Mouse (Mus musculus) limb, embryonic 14.5 days (tissue): ENCODE data around the gene Cpeb3. TPM values are rescaled to one million over a fixed set of nuclear protein-coding genes. Genes with fewer than 3 reads are reported as not detected.

Experiments used
- ATAC-seq: fragments of 200-750 bp; cut with Nextera tagmentation; 2 replicates; pipeline ENCODE4 v1.8.0; 2017; ENCODE audit warnings: low read depth, moderate number of reproducible peaks, moderate TSS enrichment; ENCODE audit not compliant: low FRiP score
- DNase-seq: peaks from one replicate; pipeline ENCODE4 v3.0.0-alpha.2; 2015; ENCODE audit warnings: low spot score
- H3K27ac ChIP-seq: fragments of 300-500 bp; sonication (generic); replicated peaks from 2 replicates; pipeline ENCODE4 v1.5.1; 2014; ENCODE audit warnings: low read depth, mild to moderate bottlenecking, low read length, moderate library complexity, mixed read lengths
- H3K27me3 ChIP-seq: fragments of 300-500 bp; sonication (generic); 2 replicates; pipeline ENCODE4 v1.6.1; 2014; ENCODE audit warnings: low read length, mixed read lengths; ENCODE audit not compliant: control insufficient read depth, insufficient read depth
- H3K36me3 ChIP-seq: fragments of 300-500 bp; sonication (generic); 2 replicates; pipeline ENCODE4 v1.6.1; 2014; ENCODE audit warnings: mild to moderate bottlenecking, low read length, moderate library complexity, mixed read lengths; ENCODE audit not compliant: control insufficient read depth, insufficient read depth
- H3K4me1 ChIP-seq: fragments of 300-500 bp; sonication (generic); 2 replicates; pipeline ENCODE4 v1.6.1; 2014; ENCODE audit warnings: antibody characterized with exemption, low read length, mixed read lengths; ENCODE audit not compliant: control insufficient read depth, insufficient read depth
- H3K4me2 ChIP-seq: fragments of 300-500 bp; sonication (generic); replicated peaks from 2 replicates; pipeline ENCODE4 v1.6.1; 2014; ENCODE audit warnings: low read depth, mild to moderate bottlenecking, low read length, moderate library complexity; ENCODE audit not compliant: severe bottlenecking
- H3K4me3 ChIP-seq: fragments of 300-500 bp; sonication (generic); replicated peaks from 2 replicates; pipeline ENCODE4 v1.5.1; 2014; ENCODE audit warnings: low read length
- H3K9ac ChIP-seq: fragments of 300-500 bp; sonication (generic); 2 replicates; pipeline ENCODE4 v1.6.1; 2014; ENCODE audit warnings: mild to moderate bottlenecking, low read depth, low read length, moderate library complexity; ENCODE audit not compliant: severe bottlenecking
- H3K9me3 ChIP-seq: fragments of 300-500 bp; sonication (generic); 2 replicates; pipeline ENCODE4 v1.6.1; 2016; ENCODE audit warnings: low read length; ENCODE audit not compliant: control insufficient read depth
- POLR2A ChIP-seq: fragments of 200-500 bp; IDR thresholded peaks from 2 replicates; pipeline ENCODE4 v1.8.0; 2012; ENCODE audit warnings: inconsistent platforms, mild to moderate bottlenecking, moderate library complexity, borderline replicate concordance; ENCODE audit not compliant: insufficient read depth, insufficient read length; ENCODE audit errors: extremely low read depth
- WGBS: fragments of 180-500 bp; shearing (Covaris S2); extraction: QIAGEN DNeasy Blood & Tissue Kit; methylation state at CpG from one replicate; pipeline ENCODE4 v1.1.7; 2014; 5-methylcytosine and 5-hydroxymethylcytosine counted together
- polyA plus RNA-seq, 2 experiments: library from polyadenylated mRNA; depleted of rRNA in 1 of 2; stranded (reverse) in 1 of 2; unstranded in 1 of 2; fragments of >200 nt; fragmentation: Nextera tagmentation in 1 of 2; extraction: Ambion mirVana in 1 of 2; gene quantifications; 2 replicates each; pipeline versions ENCODE4 v1.2.1 to v1.2.3; 2012 to 2014

Gene Cpeb3
- polyA plus RNA-seq, 2 experiments = 1.4 to 1.6 TPM

- ATAC-seq (no peak), DNase-seq (no peak)
- H3K4me1 ChIP-seq = peaks cover 6% of the 10 kb centered on the region; the same call in 1 of the 2 replicates
- H3K36me3 ChIP-seq = no peaks in the 10 kb centered on the region
- no peaks in the 10 kb centered on the region for H3K27me3 ChIP-seq
- H3K4me2 ChIP-seq = no peak overlapping the region
- H3K4me3 ChIP-seq = no peak overlapping the region
- no peaks in the 10 kb centered on the region for H3K9me3 ChIP-seq
- no peak overlapping the region for H3K9ac ChIP-seq
- TF ChIP-seq POLR2A = no peak
- no peak overlapping the region for H3K27ac ChIP-seq
- WGBS = 61% methylated on average over 7 of the region's 7 CpGs
Observed at GRCm38 (mm10) chr19:37075690-37076089, 132.7 kb downstream of the Cpeb3 start.

- H3K36me3 ChIP-seq = no peaks in the 10 kb centered on the region
- H3K9ac ChIP-seq = no peak overlapping the region
- H3K27ac ChIP-seq = no peak overlapping the region
- ATAC-seq = no peak
- no peaks in the 10 kb centered on the region for H3K27me3 ChIP-seq
- no peak for TF ChIP-seq POLR2A
- no peak overlapping the region for H3K4me2 ChIP-seq
- no peak overlapping the region for H3K4me3 ChIP-seq
- 65% methylated on average over 5 of the region's 5 CpGs for WGBS
- no peaks in the 10 kb centered on the region for H3K9me3 ChIP-seq
- no peak for DNase-seq
- H3K4me1 ChIP-seq = peaks cover 6% of the 10 kb centered on the region; the same call in 1 of the 2 replicates
Observed at GRCm38 (mm10) chr19:37074726-37075125, 133.7 kb downstream of the Cpeb3 start.

- Histone ChIP-seq H3K4me1 (peaks cover 6% of the 10 kb centered on the region; the same call in 1 of the 2 replicates), H3K9ac (no peak overlapping the region), H3K9me3 (no peaks in the 10 kb centered on the region), H3K36me3 (no peaks in the 10 kb centered on the region), H3K4me2 (no peak overlapping the region), H3K27me3 (no peaks in the 10 kb centered on the region), H3K4me3 (no peak overlapping the region), H3K27ac (no peak overlapping the region)
- no peak for TF ChIP-seq POLR2A
- DNase-seq = no peak
- WGBS = 92% methylated on average over 3 of the region's 3 CpGs
- no peak for ATAC-seq
Observed at GRCm38 (mm10) chr19:37074276-37074675, 134.1 kb downstream of the Cpeb3 start.

- no peak overlapping the region for H3K27ac ChIP-seq
- ATAC-seq (no peak), DNase-seq (no peak)
- TF ChIP-seq POLR2A = no peak
- H3K27me3 ChIP-seq = no peaks in the 10 kb centered on the region
- H3K4me1 ChIP-seq = peaks cover 6% of the 10 kb centered on the region; the same call in 1 of the 2 replicates
- no peaks in the 10 kb centered on the region for H3K36me3 ChIP-seq
- H3K4me3 ChIP-seq = no peak overlapping the region
- H3K4me2 ChIP-seq = no peak overlapping the region
- H3K9me3 ChIP-seq = no peaks in the 10 kb centered on the region
- H3K9ac ChIP-seq = no peak overlapping the region
- 63% methylated on average over 5 of the region's 5 CpGs for WGBS
Observed at GRCm38 (mm10) chr19:37072871-37073629, 135.4 kb downstream of the Cpeb3 start.

GRCm38 (mm10) chr19:37069243-37069642, 139.2 kb downstream of the Cpeb3 start:
- ATAC-seq (no peak), DNase-seq (no peak)
- Histone ChIP-seq H3K9ac (no peak overlapping the region), H3K36me3 (no peaks in the 10 kb centered on the region), H3K4me2 (no peak overlapping the region), H3K27ac (no peak overlapping the region), H3K4me3 (no peak overlapping the region), H3K4me1 (no peaks in the 10 kb centered on the region), H3K9me3 (no peaks in the 10 kb centered on the region), H3K27me3 (no peaks in the 10 kb centered on the region)
- 87% methylated on average over 4 of the region's 4 CpGs for WGBS
- TF ChIP-seq POLR2A = no peak

GRCm38 (mm10) chr19:37060078-37060477, 148.3 kb downstream of the Cpeb3 start:
- no peak for ATAC-seq
- H3K4me1 ChIP-seq = no peaks in the 10 kb centered on the region
- no peaks in the 10 kb centered on the region for H3K27me3 ChIP-seq
- no peaks in the 10 kb centered on the region for H3K9me3 ChIP-seq
- no peak for TF ChIP-seq POLR2A
- H3K27ac ChIP-seq = no peak overlapping the region
- 76% methylated on average over 4 of the region's 4 CpGs for WGBS
- H3K36me3 ChIP-seq = no peaks in the 10 kb centered on the region
- no peak for DNase-seq
- H3K9ac ChIP-seq = no peak overlapping the region
- H3K4me2 ChIP-seq = no peak overlapping the region
- no peak overlapping the region for H3K4me3 ChIP-seq
